Mouse (Mus musculus): ENCODE measurements around the gene Olfr273. TPM values are rescaled to one million over a fixed set of nuclear protein-coding genes. Genes with fewer than 3 reads are reported as not detected.

Gene Olfr273
- polyA plus RNA-seq (2021; fragmentation: Nextera tagmentation) = not detected in 2 replicates
- long read RNA-seq, experiment 1 = 0 reads
- long read RNA-seq, experiment 2 = 0 reads

GRCm38 (mm10) chr4:52859136-52859535 is at the start of gene Olfr273:
Olfr273 (minus strand) TSS chr4:52859236.

GRCm38 (mm10) chr4:52814304-52814703 is 44.7 kb downstream of the Olfr273 start, which contains the start of gene Olfr275:
Olfr275 (plus strand) TSS chr4:52814604.

Other genes starting within 250 kb of the Olfr273 start
- not detected in 2 replicates for gene Olfr275, start 44.6 kb downstream of the Olfr273 start, polyA plus RNA-seq (2021; fragmentation: Nextera tagmentation)
- gene Olfr272, start 59.9 kb upstream of the Olfr273 start, polyA plus RNA-seq (2021; fragmentation: Nextera tagmentation) = not detected in 2 replicates
- not detected in 2 replicates for gene Olfr270, start 105.3 kb upstream of the Olfr273 start, polyA plus RNA-seq (2021; fragmentation: Nextera tagmentation)
- not detected in 2 replicates for gene Nipsnap3a, start 130.0 kb upstream of the Olfr273 start, polyA plus RNA-seq (2021; fragmentation: Nextera tagmentation)
- gene Nipsnap3b, start 152.6 kb upstream of the Olfr273 start, polyA plus RNA-seq (2021; fragmentation: Nextera tagmentation) = 36.4 and 43.1 TPM in 2 replicates

Measured in left cerebral cortex, adult 6 months (tissue).